Mouse (Mus musculus): ENCODE data around the gene Zfp451. TPM values are rescaled to one million over a fixed set of nuclear protein-coding genes. Genes with fewer than 3 reads are reported as not detected.

The Zfp451 gene
- 18.6 and 21.5 TPM in 2 replicates for polyA plus RNA-seq (2012)

GRCm38 (mm10) chr1:33813868-33814794 lies at the start of gene Zfp451:
Zfp451 (minus strand) TSS chr1:33814595.

DNA sequence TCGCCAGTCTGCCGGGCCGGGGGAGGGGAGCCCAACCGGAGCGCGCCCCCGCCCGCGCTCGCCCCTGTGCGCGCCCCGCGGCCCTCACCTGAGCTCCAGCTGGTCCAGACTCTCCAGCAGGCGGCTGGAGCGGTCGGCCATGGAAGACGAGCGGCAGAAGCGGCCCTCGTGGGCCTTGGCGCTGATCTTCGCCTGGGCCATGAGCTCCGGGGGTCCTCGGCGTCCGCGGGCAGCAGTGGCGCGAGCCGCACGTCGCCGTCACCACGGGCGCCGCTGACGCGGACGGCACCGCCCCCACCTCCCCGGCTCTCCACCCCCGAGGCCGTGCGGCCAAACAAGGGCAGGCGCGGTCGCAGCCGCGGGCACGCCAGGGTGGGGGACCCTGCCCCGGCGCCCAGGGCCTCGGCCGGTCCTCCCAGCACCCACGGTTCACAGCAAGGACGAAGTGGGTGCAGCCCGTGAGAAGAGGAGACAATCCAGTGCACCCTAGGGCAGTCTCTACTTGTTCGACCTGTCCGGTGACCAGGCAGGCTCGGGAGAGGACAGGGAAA lies 56.8 kb downstream of the Zfp451 start, which contains the start of gene Bag2:
Bag2 (minus strand) TSS at position 305 of the 551 bp plus-strand sequence.

GRCm38 (mm10) chr1:33719733-33720225 lies 94.6 kb downstream of the Zfp451 start, which contains the start of gene Rab23:
Rab23 (plus strand) TSS chr1:33719887.

Other genes with a start within 250 kb of the Zfp451 start
- 5.3 and 5.6 TPM in 2 replicates for gene Prim2, start 144.8 kb downstream of the Zfp451 start, polyA plus RNA-seq (2012)
- gene Rab23, start 94.7 kb downstream of the Zfp451 start, polyA plus RNA-seq (2012), result 2.4 and 2.6 TPM in 2 replicates
- gene Bag2, start 56.8 kb downstream of the Zfp451 start, polyA plus RNA-seq (2012), result 23.5 and 29.9 TPM in 2 replicates
- not detected in 2 replicates for gene Bend6, start 93.2 kb upstream of the Zfp451 start, polyA plus RNA-seq (2012)
- gene Dst, start 93.6 kb upstream of the Zfp451 start, polyA plus RNA-seq (2012), result 2.4 and 3.8 TPM in 2 replicates

All from megakaryocyte-erythroid progenitor cell, adult 5 weeks (primary cell).